23 mouse cellular contexts compared by ENCODE assay signal in genomic region chr4:136035078-136035477, GRCm38 (mm10). TPM values are rescaled to one million over a fixed set of nuclear protein-coding genes. Genes with fewer than 3 reads are reported as not detected.
DNase-seq lines count a peak whose midpoint lies in the region; ATAC-seq and TF ChIP-seq lines count a peak whose summit lies in the region.
"Had no signal": no experiment of that assay in that cellular context is flagged by ENCODE, and none has a peak within 500 bp of the region (broad histone marks: within the 10 kb centered on the region; RNA-seq: fewer than 3 reads in every experiment).

No protein-coding gene starts in this region.

- no peaks in the 10 kb centered on the region for H3K27me3 ChIP-seq in spleen, adult 2 months (ENCODE audit: control insufficient read depth, insufficient read depth, low read length)
- H3K27me3 ChIP-seq in liver, embryonic 15.5 days: no peaks in the 10 kb centered on the region
- H3K27me3 ChIP-seq in small intestine, adult 2 months (ENCODE audit: control insufficient read depth, insufficient read depth, low read length): no peaks in the 10 kb centered on the region
- H3K27me3 ChIP-seq in midbrain, embryonic 14.5 days (ENCODE audit: control insufficient read depth, insufficient read depth, low read length): no peaks in the 10 kb centered on the region
- H3K27me3 ChIP-seq: megakaryocyte, embryonic 14.5 days had no signal

- peaks cover 8% of the 10 kb centered on the region; the same call in 1 of the 2 replicates for H3K4me1 ChIP-seq in spleen, adult 2 months (ENCODE audit: control insufficient read depth, insufficient read depth, insufficient read length)
- H3K4me1 ChIP-seq in bone marrow macrophage, adult 2 months (ENCODE audit: control insufficient read depth, insufficient read depth, low read length): peaks cover 24% of the 10 kb centered on the region
- H3K4me1 ChIP-seq in liver, embryonic 15.5 days (replicated peaks): peaks cover 40% of the 10 kb centered on the region
- no peaks in the 10 kb centered on the region; the same call in none of the 2 replicates for H3K4me1 ChIP-seq in small intestine, adult 2 months (ENCODE audit: control insufficient read depth, insufficient read depth, insufficient read length, low read length)
- H3K4me1 ChIP-seq in midbrain, embryonic 14.5 days (ENCODE audit: control insufficient read depth, insufficient read depth, low read length): peaks cover 3% of the 10 kb centered on the region

- H3K36me3 ChIP-seq in spleen, adult 2 months (ENCODE audit: control insufficient read depth, insufficient read depth, low read length): no peaks in the 10 kb centered on the region
- no peaks in the 10 kb centered on the region for H3K36me3 ChIP-seq in liver, embryonic 15.5 days (replicated peaks)
- H3K36me3 ChIP-seq in small intestine, adult 2 months (ENCODE audit: control insufficient read depth, insufficient read depth, low read length): no peaks in the 10 kb centered on the region
- no peaks in the 10 kb centered on the region for H3K36me3 ChIP-seq in midbrain, embryonic 14.5 days (ENCODE audit: control insufficient read depth, insufficient read depth, low read length)
- H3K36me3 ChIP-seq: embryonic facial prominence, embryonic 10.5 days had no signal

- WGBS in spleen, adult 2 months: 55% methylated on average over 4 of the region's 4 CpGs
- WGBS in liver, embryonic 15.5 days (ENCODE audit: insufficient replicate concordance): 30% methylated on average over 4 of the region's 4 CpGs
- WGBS in small intestine, adult 2 months: 52% methylated on average over 4 of the region's 4 CpGs
- 51% methylated on average over 4 of the region's 4 CpGs for WGBS in midbrain, embryonic 14.5 days

- no peak overlapping the region for H3K4me3 ChIP-seq in spleen, adult 2 months (ENCODE audit: extremely low read depth, insufficient read depth, insufficient read length)
- no peak overlapping the region for H3K4me3 ChIP-seq in bone marrow macrophage, adult 2 months (ENCODE audit: insufficient read depth, low read length)
- no peak overlapping the region for H3K4me3 ChIP-seq in liver, embryonic 15.5 days (replicated peaks)
- H3K4me3 ChIP-seq in small intestine, adult 2 months (ENCODE audit: low read depth, low read length): no peak overlapping the region
- H3K4me3 ChIP-seq in midbrain, embryonic 14.5 days (replicated peaks; ENCODE audit: low read depth, low read length): no peak overlapping the region
- H3K4me3 ChIP-seq: embryonic facial prominence, embryonic 10.5 days; layer of hippocampus, adult 2 months; megakaryocyte, embryonic 14.5 days had no signal

- no peak for TF ChIP-seq POLR2A in spleen, adult 2 months (IDR thresholded peaks at IDR 0.05; ENCODE audit: low read depth, low read length)
- TF ChIP-seq POLR2A in bone marrow macrophage, adult 2 months (IDR thresholded peaks at IDR 0.05; ENCODE audit: borderline replicate concordance, low read depth, low read length): no peak
- no peak for TF ChIP-seq POLR2A in small intestine, adult 2 months (IDR thresholded peaks at IDR 0.05; ENCODE audit: low read depth, low read length)

- H3K4me2 ChIP-seq in liver, embryonic 15.5 days: no peak overlapping the region
- no peak overlapping the region for H3K4me2 ChIP-seq in midbrain, embryonic 14.5 days (ENCODE audit: low read length)
- H3K4me2 ChIP-seq: hindbrain, embryonic 14.5 days had no signal

- no peaks in the 10 kb centered on the region for H3K9me3 ChIP-seq in liver, embryonic 15.5 days (replicated peaks)
- no peaks in the 10 kb centered on the region for H3K9me3 ChIP-seq in midbrain, embryonic 14.5 days (ENCODE audit: control insufficient read depth, low read length)
- H3K9me3 ChIP-seq: embryonic facial prominence, embryonic 10.5 days had no signal

- no peak for DNase-seq in spleen, adult 2 months (ENCODE audit: low read depth in 1 of 2, low spot score in 2 of 2)
- DNase-seq in spleen, postnatal 10 days (ENCODE audit: low spot score in 2 of 2): no peak
- DNase-seq in MN1 (ENCODE audit: low spot score): no peak
- DNase-seq in spleen, adult 12 weeks (ENCODE audit: low spot score): no peak
- DNase-seq in midbrain, embryonic 14.5 days: no peak
- DNase-seq: adrenal gland, adult 2 months; cerebellum, adult 9-10 months; forebrain, postnatal 0 days; gastrocnemius, postnatal 25 days; kidney, adult 2 months; kidney, postnatal 10 days; lung, postnatal 10 days; right cerebral cortex, adult 18-20 months; right cerebral cortex, postnatal 4 days had no signal

- 0 out of 2 replicates have a peak overlapping the region, but pooled peaks have one; percentile 11 for H3K27ac ChIP-seq in spleen, adult 2 months (ENCODE audit: insufficient read depth, low read length)
- peak overlapping the region; percentile 76 for H3K27ac ChIP-seq in bone marrow macrophage, adult 2 months (ENCODE audit: insufficient read depth, low read depth, low read length)
- H3K27ac ChIP-seq in liver, embryonic 15.5 days (replicated peaks): peak overlapping the region; percentile 51
- 0 out of 2 replicates have a peak overlapping the region, but pooled peaks have one; percentile 43 for H3K27ac ChIP-seq in small intestine, adult 2 months (ENCODE audit: insufficient read depth, low read depth, low read length)
- H3K27ac ChIP-seq in midbrain, embryonic 14.5 days (replicated peaks; ENCODE audit: low read depth, low read length): no peak overlapping the region
- H3K27ac ChIP-seq: embryonic facial prominence, embryonic 10.5 days; hindbrain, embryonic 14.5 days; layer of hippocampus, adult 2 months had no signal

- TF ChIP-seq CTCF in spleen, adult 2 months (IDR thresholded peaks at IDR 0.05; ENCODE audit: extremely low read depth, insufficient read depth, insufficient read length, insufficient replicate concordance): no peak
- TF ChIP-seq CTCF in bone marrow macrophage, adult 2 months (IDR thresholded peaks at IDR 0.05; ENCODE audit: low read depth, low read length): no peak
- TF ChIP-seq CTCF in small intestine, adult 2 months (IDR thresholded peaks at IDR 0.05; ENCODE audit: extremely low read depth, insufficient read length, insufficient replicate concordance, low read depth, low read length): no peak

- no peak for ATAC-seq in liver, embryonic 15.5 days (ENCODE audit: insufficient read depth)
- no peak for ATAC-seq in midbrain, embryonic 14.5 days (ENCODE audit: low FRiP score, low TSS enrichment)
- ATAC-seq: forebrain, postnatal 0 days; inflammation-experienced regulatory T-cells, adult 6 months; midbrain, embryonic 16.5 days had no signal

- no peak overlapping the region for H3K9ac ChIP-seq in liver, embryonic 15.5 days
- no peak overlapping the region for H3K9ac ChIP-seq in midbrain, embryonic 14.5 days (replicated peaks; ENCODE audit: low read length)
- H3K9ac ChIP-seq: forebrain, postnatal 0 days; hindbrain, embryonic 14.5 days had no signal

RNA-seq across cellular contexts. Expression of gene Eloa, which starts 13.5 kb away (rescaled TPM):
- 6.6 and 8.6 TPM in 2 replicates for polyA plus RNA-seq in spleen, adult 2 months (2012; rRNA removed)
- polyA plus RNA-seq in bone marrow macrophage, adult 2 months (2012; ENCODE audit: insufficient read depth, insufficient read length, missing spikeins): 66.0 and 69.3 TPM in 2 replicates
- 27.0 and 29.6 TPM in 2 replicates for polyA plus RNA-seq in liver, embryonic 15.5 days (2015; fragmentation: Nextera tagmentation; extraction: Ambion mirVana)
- 3.6 and 6.2 TPM in 2 replicates for polyA plus RNA-seq in small intestine, adult 2 months (2012; rRNA removed)
- polyA plus RNA-seq in midbrain, embryonic 14.5 days (2014; fragmentation: Nextera tagmentation; extraction: Ambion mirVana): 25.0 and 33.8 TPM in 2 replicates

RNA-seq across cellular contexts. Expression of gene Rpl11, which starts 18.1 kb away (rescaled TPM):
- polyA plus RNA-seq in spleen, adult 2 months (2012; rRNA removed): 259 and 289 TPM in 2 replicates
- 1,501 and 1,718 TPM in 2 replicates for polyA plus RNA-seq in bone marrow macrophage, adult 2 months (2012; ENCODE audit: insufficient read depth, insufficient read length, missing spikeins)
- polyA plus RNA-seq in liver, embryonic 15.5 days (2015; fragmentation: Nextera tagmentation; extraction: Ambion mirVana): 212 and 240 TPM in 2 replicates
- polyA plus RNA-seq in small intestine, adult 2 months (2012; rRNA removed): 176 and 224 TPM in 2 replicates
- polyA plus RNA-seq in midbrain, embryonic 14.5 days (2014; fragmentation: Nextera tagmentation; extraction: Ambion mirVana): 312 and 346 TPM in 2 replicates

RNA-seq across cellular contexts. Expression of gene Pithd1, which starts 48.0 kb away (rescaled TPM):
- 31.0 and 48.2 TPM in 2 replicates for polyA plus RNA-seq in spleen, adult 2 months (2012; rRNA removed)
- 31.0 and 31.5 TPM in 2 replicates for polyA plus RNA-seq in bone marrow macrophage, adult 2 months (2012; ENCODE audit: insufficient read depth, insufficient read length, missing spikeins)
- polyA plus RNA-seq in liver, embryonic 15.5 days (2015; fragmentation: Nextera tagmentation; extraction: Ambion mirVana): 73.9 and 81.7 TPM in 2 replicates
- polyA plus RNA-seq in small intestine, adult 2 months (2012; rRNA removed): 32.2 and 60.0 TPM in 2 replicates
- polyA plus RNA-seq in midbrain, embryonic 14.5 days (2014; fragmentation: Nextera tagmentation; extraction: Ambion mirVana): 62.6 and 70.0 TPM in 2 replicates
